Mouse (Mus musculus): ENCODE results near the gene Cbx3. TPM values are rescaled to one million over a fixed set of nuclear protein-coding genes. Genes with fewer than 3 reads are reported as not detected.

Cbx3 gene
- total and polyA plus RNA-seq, 3 experiments = 145 to 300 (median 258) TPM

GRCm38 (mm10) chr6:51523310-51523709 is 53.1 kb downstream of the Cbx3 start:
- no peak for TF ChIP-seq USF1 (IDR thresholded peaks at IDR 0.05; ENCODE audit: low read depth, low read length)
- 0 out of 2 replicates have a peak, but pooled peaks have one; percentile 1 for TF ChIP-seq UBTF (IDR thresholded peaks at IDR 0.05; ENCODE audit: low read depth, low read length)
- no peak for TF ChIP-seq SIN3A (IDR thresholded peaks at IDR 0.05; ENCODE audit: low read length)
- TF ChIP-seq MAZ (IDR thresholded peaks at IDR 0.05; ENCODE audit: low read depth, low read length) = no peak
- dilution Hi-C loops (cut with MboI; ENCODE audit: extremely low pct_ligation_motif_present, extremely low pct_unique_long_range_greater_than_20kb, low sequenced_read_pairs) (no loop called here), in situ Hi-C loops (cut with MboI; ENCODE audit: low pct_ligation_motif_present, low pct_unique_long_range_greater_than_20kb, low sequenced_read_pairs) (no loop called here)

DNA sequence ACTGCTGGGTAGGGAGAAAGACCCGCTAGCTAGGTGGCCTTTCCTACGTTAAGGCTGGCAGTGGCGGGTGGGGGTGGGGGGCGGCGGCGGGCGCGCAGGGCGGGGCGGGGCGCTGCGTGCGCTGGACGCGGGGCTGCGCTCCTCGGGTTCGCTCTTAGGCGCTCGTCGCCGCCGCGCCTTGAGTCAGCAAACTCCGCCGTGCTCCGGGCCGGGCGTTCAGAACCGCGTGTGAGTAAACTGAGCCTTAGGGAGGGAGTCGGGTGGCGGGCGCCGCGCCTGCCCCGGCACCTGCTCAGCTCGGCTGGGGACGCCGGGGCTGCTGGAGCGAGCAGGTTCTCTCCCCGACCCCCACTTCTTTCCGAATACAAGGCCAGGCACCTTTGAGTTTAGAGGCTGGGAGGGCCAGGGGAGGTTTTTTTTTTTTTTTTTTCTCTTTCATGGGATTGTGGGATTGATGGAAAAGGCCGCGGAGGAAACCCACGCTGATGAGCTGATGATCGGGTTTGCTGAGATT is 53.7 kb downstream of the Cbx3 start, which contains the start of gene Snx10:
TSS of gene Snx10 (plus strand) at position 95 of the 514 bp plus-strand sequence.
- in situ Hi-C loops (cut with MboI; ENCODE audit: low pct_ligation_motif_present, low pct_unique_long_range_greater_than_20kb, low sequenced_read_pairs) (no loop called here), dilution Hi-C loops (cut with MboI; ENCODE audit: extremely low pct_ligation_motif_present, extremely low pct_unique_long_range_greater_than_20kb, low sequenced_read_pairs) (no loop called here)
- H3K36me3 ChIP-seq (replicated peaks in 1 of 2; ENCODE audit: control insufficient read depth in 1 of 2, insufficient read depth in 1 of 2, low read length in 1 of 2) = peaks cover 0 to 5% of the 10 kb centered on the region in 2 experiments
- peak within 1 kb of the TSS; percentile 96 for H3K9ac ChIP-seq (ENCODE audit: insufficient read depth, low read depth)
- peak; percentile 42 for DNase-seq (ENCODE audit: extremely low read depth)
- TF ChIP-seq POLR2A (IDR thresholded peaks at IDR 0.05; ENCODE audit: low read depth, low read length) (peak; percentile 56; the same call in 1 of the 2 replicates), RCOR1 (conservative IDR thresholded peaks at IDR 0.05; ENCODE audit: low read depth, low read length) (no peak), BHLHE40 (IDR thresholded peaks at IDR 0.05; ENCODE audit: low read depth, low read length) (no peak; the same call in 1 of the 2 replicates), USF1 (IDR thresholded peaks at IDR 0.05; ENCODE audit: low read depth, low read length) (no peak), NRF1 (IDR thresholded peaks at IDR 0.05; ENCODE audit: low read depth, low read length) (0 out of 2 replicates have a peak, but pooled peaks have one; percentile 25), TCF12 (IDR thresholded peaks at IDR 0.05; ENCODE audit: low read depth, low read length) (no peak; the same call in 1 of the 2 replicates), SMC3 (IDR thresholded peaks at IDR 0.05; ENCODE audit: low read depth, low read length) (no peak), KAT2A (IDR thresholded peaks at IDR 0.05; ENCODE audit: insufficient replicate concordance, low read length) (no peak), ZNF384 (IDR thresholded peaks at IDR 0.05; ENCODE audit: low read depth, low read length) (peak; percentile 52), ELF1 (IDR thresholded peaks at IDR 0.05; ENCODE audit: low read depth, low read length) (no peak), ZC3H11A (IDR thresholded peaks at IDR 0.05; ENCODE audit: low read depth, low read length) (no peak), MAX (IDR thresholded peaks at IDR 0.05; ENCODE audit: low read length) (no peak), EP300 (IDR thresholded peaks at IDR 0.05; ENCODE audit: low read length) (no peak), MAZ (IDR thresholded peaks at IDR 0.05; ENCODE audit: low read depth, low read length) (0 out of 2 replicates have a peak, but pooled peaks have one; percentile 7), UBTF (IDR thresholded peaks at IDR 0.05; ENCODE audit: low read depth, low read length) (no peak)
- H3K79me2 ChIP-seq (replicated peaks; ENCODE audit: control insufficient read depth, extremely low read depth, insufficient read depth, poor library complexity, severe bottlenecking) = no peaks in the 10 kb centered on the region; the same call in 1 of the 2 replicates
- no peaks in the 10 kb centered on the region for H3K27me3 ChIP-seq (replicated peaks)
- peaks cover 2 to 17% of the 10 kb centered on the region in 2 experiments; a peak in 2 of 4 replicates for H3K4me1 ChIP-seq (ENCODE audit: control insufficient read depth in 1 of 2, insufficient read depth in 2 of 2)
- no peaks in the 10 kb centered on the region for H3K9me3 ChIP-seq (replicated peaks; ENCODE audit: low read length)
- H3K4me3 ChIP-seq (replicated peaks in 1 of 3; ENCODE audit: low read depth in 2 of 3, low read length in 2 of 3, poor library complexity in 1 of 3) = peak within 1 kb of the TSS; percentile 74 to 87 (median 82)
- peak within 1 kb of the TSS; percentile 87 for H3K4me2 ChIP-seq (ENCODE audit: insufficient read depth, low read depth, poor library complexity, severe bottlenecking)
- H3K27ac ChIP-seq (ENCODE audit: insufficient read depth, low read depth) = no peak within 1 kb of the TSS

More at GRCm38 (mm10) chr6:51523310-51523709, 53.1 kb downstream of the Cbx3 start:
- no peak for DNase-seq (ENCODE audit: extremely low read depth)
- Histone ChIP-seq H3K9ac (ENCODE audit: insufficient read depth, low read depth) (peak overlapping the region; percentile 96), H3K4me1 (ENCODE audit: control insufficient read depth in 1 of 2, insufficient read depth in 2 of 2) (peaks cover 2 to 17% of the 10 kb centered on the region in 2 experiments; a peak in 2 of 4 replicates), H3K27ac (ENCODE audit: insufficient read depth, low read depth) (no peak overlapping the region), H3K4me3 (replicated peaks in 1 of 3; ENCODE audit: low read depth in 2 of 3, low read length in 2 of 3, poor library complexity in 1 of 3) (peak overlapping the region; percentile 10 to 82 (median 41)), H3K9me3 (replicated peaks; ENCODE audit: low read length) (no peaks in the 10 kb centered on the region), H3K4me2 (ENCODE audit: insufficient read depth, low read depth, poor library complexity, severe bottlenecking) (peak overlapping the region; percentile 80), H3K79me2 (replicated peaks; ENCODE audit: control insufficient read depth, extremely low read depth, insufficient read depth, poor library complexity, severe bottlenecking) (no peaks in the 10 kb centered on the region; the same call in 1 of the 2 replicates), H3K27me3 (replicated peaks) (no peaks in the 10 kb centered on the region), H3K36me3 (replicated peaks in 1 of 2; ENCODE audit: control insufficient read depth in 1 of 2, insufficient read depth in 1 of 2, low read length in 1 of 2) (no peaks in the 10 kb centered on the region)

Data from CH12.LX (cell line).